Mouse (Mus musculus): ENCODE results near the gene Slc16a5. TPM values are rescaled to one million over a fixed set of nuclear protein-coding genes. Genes with fewer than 3 reads are reported as not detected.

Slc16a5 gene
- 0.14 TPM in 1 of 2 replicates, not detected in the other for polyA plus RNA-seq (2014; fragmentation: Nextera tagmentation; extraction: Ambion mirVana)

DNA sequence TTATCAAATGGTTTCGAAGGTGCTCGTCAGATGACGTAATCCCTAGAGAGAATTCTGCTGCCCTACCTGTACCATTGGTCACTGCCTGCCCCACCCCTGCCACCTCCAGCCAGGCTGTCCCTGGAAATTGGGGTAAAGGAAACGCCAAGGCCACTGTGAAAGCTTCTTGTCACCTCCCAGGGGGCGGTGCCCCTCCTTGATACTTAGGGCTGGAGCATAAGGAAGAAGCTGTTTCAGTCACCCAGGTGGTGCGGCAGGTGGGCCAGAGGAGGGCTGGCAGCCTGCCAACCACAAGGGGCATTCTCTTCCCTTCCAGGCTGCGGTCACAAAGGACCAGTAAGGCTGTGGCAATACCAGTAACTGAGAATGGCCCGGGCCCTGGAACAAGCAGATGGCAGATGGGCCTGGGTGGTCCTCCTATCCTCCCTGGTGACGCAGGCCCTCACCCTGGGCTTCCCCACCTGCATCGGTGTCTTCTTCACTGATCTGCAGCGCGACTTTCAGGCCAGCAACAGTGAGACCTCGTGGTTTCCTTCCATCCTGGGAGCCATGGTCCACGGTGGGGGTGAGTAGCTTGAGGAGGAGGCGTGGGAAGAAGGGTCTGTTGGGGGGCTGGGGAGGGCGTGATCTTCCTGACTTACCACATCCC, at the start of gene Slc16a5:
Slc16a5 (plus strand) TSS at position 232 of the 649 bp plus-strand sequence.
- no peak for DNase-seq (ENCODE audit: low spot score, missing footprints)
- H3K4me1 ChIP-seq (ENCODE audit: control insufficient read depth, insufficient read depth, low read length), result no peaks in the 10 kb centered on the region
- H3K27me3 ChIP-seq (ENCODE audit: control insufficient read depth, insufficient read depth, low read length), result no peaks in the 10 kb centered on the region
- no peak within 1 kb of the TSS for H3K9ac ChIP-seq (ENCODE audit: low read length)
- H3K36me3 ChIP-seq (ENCODE audit: control insufficient read depth, insufficient read depth, low read length), result no peaks in the 10 kb centered on the region
- no peak within 1 kb of the TSS for H3K27ac ChIP-seq (ENCODE audit: low read depth, low read length)
- no peak within 1 kb of the TSS for H3K4me3 ChIP-seq (ENCODE audit: low read depth, low read length)
- H3K9me3 ChIP-seq (ENCODE audit: control insufficient read depth, low read length), result no peaks in the 10 kb centered on the region
- no peak within 1 kb of the TSS for H3K4me2 ChIP-seq
- whole genome bisulfite sequencing, result 83% methylated on average over 16 of the region's 16 CpGs
- ATAC-seq (ENCODE audit: low FRiP score), result no peak

DNA sequence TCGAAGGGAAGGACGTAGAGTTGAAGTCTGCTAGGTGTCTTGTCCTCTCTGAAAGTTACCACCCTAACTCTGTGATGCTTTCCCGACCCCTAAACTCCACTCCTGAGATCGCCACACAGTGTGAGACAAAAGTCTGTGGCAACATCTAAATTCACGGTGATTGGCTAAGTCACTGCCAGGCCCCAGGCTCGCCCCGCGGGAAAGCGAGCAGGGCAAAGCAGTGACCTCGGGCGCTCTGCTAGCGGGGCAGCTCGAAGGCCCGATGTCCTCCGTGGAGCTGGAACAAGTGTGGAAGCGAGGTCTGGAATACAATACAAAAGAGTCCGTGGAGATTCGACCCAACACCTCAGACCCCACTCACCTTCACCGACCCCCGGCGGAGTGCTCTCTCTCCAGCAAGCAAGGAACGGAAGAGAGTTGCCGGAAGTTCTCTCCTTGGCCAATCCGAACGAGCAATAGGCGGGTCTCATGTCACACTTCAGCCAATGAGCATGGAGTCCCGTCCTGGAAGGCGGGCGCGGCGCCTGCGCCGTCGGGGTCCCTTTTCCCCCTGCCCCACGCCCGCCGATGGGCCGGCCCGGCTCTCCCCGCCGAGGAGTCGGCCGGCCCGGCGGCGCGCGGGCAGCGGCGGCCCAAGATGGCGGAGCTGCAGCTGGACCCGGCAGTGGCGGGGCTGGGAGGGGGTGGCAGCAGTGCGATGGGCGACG, 42.6 kb upstream of the Slc16a5 start, which contains the start of the genes Atp5h and Kctd2:
Atp5h (minus strand) TSS at position 432 of the 707 bp plus-strand sequence.
Kctd2 (plus strand) TSS at position 598 of the 707 bp plus-strand sequence.
- DNase-seq (ENCODE audit: low spot score, missing footprints) (peak; percentile 98), ATAC-seq (ENCODE audit: low FRiP score) (peak; percentile 98)
- H3K9me3 ChIP-seq (ENCODE audit: control insufficient read depth, low read length), result no peaks in the 10 kb centered on the region
- under 1% methylated on average over 44 of the region's 56 CpGs for WGBS
- H3K36me3 ChIP-seq (ENCODE audit: control insufficient read depth, insufficient read depth, low read length), result peaks cover 6% of the 10 kb centered on the region
- H3K9ac ChIP-seq (ENCODE audit: low read length), result peak within 1 kb of the TSS; percentile 97
- peak within 1 kb of the TSS; percentile 99 for H3K4me2 ChIP-seq
- H3K4me1 ChIP-seq (ENCODE audit: control insufficient read depth, insufficient read depth, low read length), result peaks cover 19% of the 10 kb centered on the region
- H3K27ac ChIP-seq (ENCODE audit: low read depth, low read length), result peak within 1 kb of the TSS; percentile 74
- H3K4me3 ChIP-seq (ENCODE audit: low read depth, low read length), result peak within 1 kb of the TSS; percentile 99
- H3K27me3 ChIP-seq (ENCODE audit: control insufficient read depth, insufficient read depth, low read length), result no peaks in the 10 kb centered on the region

GRCm38 (mm10) chr11:115420336-115421190, 41.7 kb upstream of the Slc16a5 start:
- H3K9me3 ChIP-seq (ENCODE audit: control insufficient read depth, low read length), result no peaks in the 10 kb centered on the region
- H3K27me3 ChIP-seq (ENCODE audit: control insufficient read depth, insufficient read depth, low read length), result no peaks in the 10 kb centered on the region
- ATAC-seq (ENCODE audit: low FRiP score), result peak; percentile 74
- peaks cover 19% of the 10 kb centered on the region for H3K4me1 ChIP-seq (ENCODE audit: control insufficient read depth, insufficient read depth, low read length)
- peak overlapping the region; percentile 99 for H3K4me3 ChIP-seq (ENCODE audit: low read depth, low read length)
- peaks cover 7% of the 10 kb centered on the region for H3K36me3 ChIP-seq (ENCODE audit: control insufficient read depth, insufficient read depth, low read length)
- H3K9ac ChIP-seq (ENCODE audit: low read length), result peak overlapping the region; percentile 97
- DNase-seq (ENCODE audit: low spot score, missing footprints), result peak; percentile 93
- peak overlapping the region; percentile 74 for H3K27ac ChIP-seq (ENCODE audit: low read depth, low read length)
- 3% methylated on average over 43 of the region's 45 CpGs for WGBS
- peak overlapping the region; percentile 99 for H3K4me2 ChIP-seq

- Histone ChIP-seq H3K27ac (ENCODE audit: low read depth, low read length) (no peak overlapping the region), H3K4me2 (peak overlapping the region; percentile 99), H3K27me3 (ENCODE audit: control insufficient read depth, insufficient read depth, low read length) (no peaks in the 10 kb centered on the region), H3K4me1 (ENCODE audit: control insufficient read depth, insufficient read depth, low read length) (peaks cover 19% of the 10 kb centered on the region), H3K4me3 (ENCODE audit: low read depth, low read length) (peak overlapping the region; percentile 99), H3K9ac (ENCODE audit: low read length) (peak overlapping the region; percentile 97; the same call in 1 of the 2 replicates), H3K9me3 (ENCODE audit: control insufficient read depth, low read length) (no peaks in the 10 kb centered on the region), H3K36me3 (ENCODE audit: control insufficient read depth, insufficient read depth, low read length) (peaks cover 6% of the 10 kb centered on the region)
- 74% methylated on average over 1 of the region's 1 CpGs for WGBS
- no peak for DNase-seq (ENCODE audit: low spot score, missing footprints)
- no peak for ATAC-seq (ENCODE audit: low FRiP score)
These were observed 40.9 kb upstream of the Slc16a5 start for GRCm38 (mm10) chr11:115421328-115421727.

DNA sequence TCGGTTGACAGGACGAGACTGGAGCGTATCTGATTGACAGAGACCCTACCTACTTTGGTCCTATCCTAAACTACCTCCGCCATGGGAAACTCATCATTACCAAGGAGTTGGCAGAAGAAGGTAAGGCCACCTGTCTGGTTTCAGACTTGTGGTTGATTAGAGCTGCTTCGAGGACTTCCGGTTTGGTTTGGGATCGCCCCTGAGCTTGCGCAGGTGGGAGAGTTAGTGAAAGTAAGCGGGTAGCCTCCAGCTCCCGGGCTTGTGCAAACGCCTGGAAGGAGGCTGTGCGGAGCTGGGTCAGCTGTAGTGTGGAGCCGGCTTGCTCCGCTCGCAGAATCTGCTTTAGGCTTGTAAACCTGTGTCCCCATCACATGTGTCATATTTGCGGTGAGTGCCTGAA, 40.3 kb upstream of the Slc16a5 start:
- H3K4me2 ChIP-seq, result no peak overlapping the region
- peaks cover 19% of the 10 kb centered on the region for H3K4me1 ChIP-seq (ENCODE audit: control insufficient read depth, insufficient read depth, low read length)
- no peaks in the 10 kb centered on the region for H3K9me3 ChIP-seq (ENCODE audit: control insufficient read depth, low read length)
- H3K4me3 ChIP-seq (ENCODE audit: low read depth, low read length), result no peak overlapping the region
- no peaks in the 10 kb centered on the region for H3K27me3 ChIP-seq (ENCODE audit: control insufficient read depth, insufficient read depth, low read length)
- 92% methylated on average over 16 of the region's 16 CpGs for WGBS
- ATAC-seq (ENCODE audit: low FRiP score) (no peak), DNase-seq (ENCODE audit: low spot score, missing footprints) (no peak)
- no peak overlapping the region for H3K9ac ChIP-seq (ENCODE audit: low read length)
- no peak overlapping the region for H3K27ac ChIP-seq (ENCODE audit: low read depth, low read length)
- peaks cover 8% of the 10 kb centered on the region for H3K36me3 ChIP-seq (ENCODE audit: control insufficient read depth, insufficient read depth, low read length)

- Histone ChIP-seq H3K4me3 (ENCODE audit: low read depth, low read length) (no peak overlapping the region), H3K27ac (ENCODE audit: low read depth, low read length) (no peak overlapping the region), H3K36me3 (ENCODE audit: control insufficient read depth, insufficient read depth, low read length) (peaks cover 8% of the 10 kb centered on the region), H3K9me3 (ENCODE audit: control insufficient read depth, low read length) (no peaks in the 10 kb centered on the region), H3K4me1 (ENCODE audit: control insufficient read depth, insufficient read depth, low read length) (peaks cover 25% of the 10 kb centered on the region), H3K9ac (ENCODE audit: low read length) (no peak overlapping the region), H3K4me2 (no peak overlapping the region), H3K27me3 (ENCODE audit: control insufficient read depth, insufficient read depth, low read length) (no peaks in the 10 kb centered on the region)
- WGBS, result 87% methylated on average over 3 of the region's 3 CpGs
- ATAC-seq (ENCODE audit: low FRiP score), result no peak
- no peak for DNase-seq (ENCODE audit: low spot score, missing footprints)
These were observed 39.2 kb upstream of the Slc16a5 start for GRCm38 (mm10) chr11:115423091-115423490.

DNA sequence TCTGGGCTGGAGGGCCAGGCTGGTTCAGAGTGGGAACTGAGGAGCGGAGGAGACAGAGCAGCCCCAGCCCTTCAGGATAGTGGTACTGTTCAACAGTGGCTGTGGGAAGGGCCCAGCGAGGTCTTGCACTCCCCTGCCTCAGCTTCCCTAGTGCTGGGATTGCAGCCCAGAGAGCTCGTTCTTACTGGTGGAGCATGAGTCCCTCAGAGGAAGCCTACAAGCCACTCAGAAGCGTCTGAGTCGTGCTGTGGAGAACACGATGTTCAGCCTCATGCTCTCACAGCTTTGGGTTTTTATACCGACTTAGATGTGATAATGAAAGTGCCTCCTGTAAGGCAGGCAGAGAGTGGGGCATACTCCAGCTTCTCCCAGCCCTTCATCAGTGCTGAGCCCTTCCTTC, 37.6 kb upstream of the Slc16a5 start:
- Histone ChIP-seq H3K27ac (ENCODE audit: low read depth, low read length) (no peak overlapping the region), H3K36me3 (ENCODE audit: control insufficient read depth, insufficient read depth, low read length) (peaks cover 11% of the 10 kb centered on the region), H3K4me2 (no peak overlapping the region), H3K4me3 (ENCODE audit: low read depth, low read length) (no peak overlapping the region), H3K4me1 (ENCODE audit: control insufficient read depth, insufficient read depth, low read length) (peaks cover 16% of the 10 kb centered on the region), H3K27me3 (ENCODE audit: control insufficient read depth, insufficient read depth, low read length) (no peaks in the 10 kb centered on the region), H3K9me3 (ENCODE audit: control insufficient read depth, low read length) (no peaks in the 10 kb centered on the region), H3K9ac (ENCODE audit: low read length) (no peak overlapping the region)
- DNase-seq (ENCODE audit: low spot score, missing footprints) (no peak), ATAC-seq (ENCODE audit: low FRiP score) (no peak)
- 84% methylated on average over 7 of the region's 7 CpGs for WGBS

DNA sequence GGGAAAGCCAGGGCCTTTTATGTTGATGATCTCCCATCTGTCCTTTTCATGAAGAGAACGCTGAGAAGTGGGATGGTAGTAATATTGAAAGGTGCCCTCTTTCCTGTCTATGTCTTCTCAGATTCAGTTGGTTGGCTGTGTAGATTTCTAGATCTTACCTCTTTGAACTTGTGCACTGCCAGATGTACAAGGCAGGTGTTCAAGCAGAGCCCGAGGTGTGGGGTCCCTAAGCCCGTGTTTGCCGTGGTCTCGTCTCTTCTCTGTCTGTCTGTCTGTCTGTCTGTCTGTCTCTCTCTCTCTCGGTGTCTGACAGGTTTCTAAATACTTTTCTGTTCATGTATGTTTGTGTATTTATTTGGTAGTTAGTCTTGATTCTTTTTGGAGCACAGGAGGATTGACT, 36.6 kb upstream of the Slc16a5 start:
- Histone ChIP-seq H3K4me2 (no peak overlapping the region), H3K27me3 (ENCODE audit: control insufficient read depth, insufficient read depth, low read length) (no peaks in the 10 kb centered on the region), H3K27ac (ENCODE audit: low read depth, low read length) (no peak overlapping the region), H3K4me1 (ENCODE audit: control insufficient read depth, insufficient read depth, low read length) (peaks cover 15% of the 10 kb centered on the region), H3K36me3 (ENCODE audit: control insufficient read depth, insufficient read depth, low read length) (peaks cover 13% of the 10 kb centered on the region), H3K4me3 (ENCODE audit: low read depth, low read length) (no peak overlapping the region), H3K9me3 (ENCODE audit: control insufficient read depth, low read length) (no peaks in the 10 kb centered on the region), H3K9ac (ENCODE audit: low read length) (no peak overlapping the region)
- DNase-seq (ENCODE audit: low spot score, missing footprints), result no peak
- 89% methylated on average over 6 of the region's 6 CpGs for WGBS
- ATAC-seq (ENCODE audit: low FRiP score), result no peak
